Mouse (Mus musculus): Measurements from ENCODE around the gene Adam12. TPM values are rescaled to one million over a fixed set of nuclear protein-coding genes. Genes with fewer than 3 reads are reported as not detected.

Adam12 gene
- polyA plus RNA-seq, 1 experiment from 2014 or later: 2.1 TPM

DNA sequence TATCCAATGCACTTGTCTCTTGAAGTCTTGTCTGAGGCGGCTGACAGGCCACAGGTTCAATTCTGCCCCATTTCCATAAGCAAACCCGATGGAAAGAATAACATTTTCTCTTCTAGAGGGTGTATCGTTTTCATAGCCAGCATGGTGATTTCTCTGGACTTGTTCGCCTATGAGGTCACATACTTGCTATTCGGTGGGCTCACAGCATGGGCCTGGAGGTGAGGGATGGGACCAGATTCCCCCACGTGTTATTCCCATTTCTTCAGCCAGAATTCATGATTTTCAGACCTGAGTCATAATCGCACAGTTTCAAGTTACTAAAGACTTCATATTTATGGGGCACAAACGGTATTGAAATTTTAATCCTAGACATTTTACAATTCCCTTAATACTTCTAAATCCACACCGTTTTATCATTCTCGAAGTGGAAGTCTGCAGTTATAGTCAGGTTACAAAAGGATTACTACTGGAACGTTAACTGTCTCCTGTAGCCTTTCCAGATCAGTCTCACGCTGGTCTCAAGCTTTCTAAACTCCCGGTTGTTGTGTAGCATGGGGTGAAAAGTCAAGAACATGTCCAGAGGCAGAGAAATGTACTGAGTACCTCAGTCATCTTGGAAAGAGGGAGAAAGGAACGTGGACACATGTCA lies 58.4 kb downstream of the Adam12 start:
- WGBS: 82% methylated on average over 14 of the region's 14 CpGs
- no peak overlapping the region for H3K4me3 ChIP-seq (ENCODE audit: low read depth, low read length)
- no peak overlapping the region for H3K4me2 ChIP-seq (ENCODE audit: low read length)
- H3K9me3 ChIP-seq (replicated peaks; ENCODE audit: control insufficient read depth, low read length, poor library complexity, severe bottlenecking): no peaks in the 10 kb centered on the region
- no peak overlapping the region for H3K9ac ChIP-seq (ENCODE audit: low read depth, low read length)
- no peak for ATAC-seq
- H3K36me3 ChIP-seq (ENCODE audit: control insufficient read depth, insufficient read depth, low read length): no peaks in the 10 kb centered on the region
- no peaks in the 10 kb centered on the region for H3K4me1 ChIP-seq (ENCODE audit: control insufficient read depth, insufficient read depth, low read length)
- H3K27me3 ChIP-seq (ENCODE audit: control insufficient read depth, insufficient read depth, low read depth, low read length): no peaks in the 10 kb centered on the region
- H3K27ac ChIP-seq (ENCODE audit: low read length): no peak overlapping the region

DNA sequence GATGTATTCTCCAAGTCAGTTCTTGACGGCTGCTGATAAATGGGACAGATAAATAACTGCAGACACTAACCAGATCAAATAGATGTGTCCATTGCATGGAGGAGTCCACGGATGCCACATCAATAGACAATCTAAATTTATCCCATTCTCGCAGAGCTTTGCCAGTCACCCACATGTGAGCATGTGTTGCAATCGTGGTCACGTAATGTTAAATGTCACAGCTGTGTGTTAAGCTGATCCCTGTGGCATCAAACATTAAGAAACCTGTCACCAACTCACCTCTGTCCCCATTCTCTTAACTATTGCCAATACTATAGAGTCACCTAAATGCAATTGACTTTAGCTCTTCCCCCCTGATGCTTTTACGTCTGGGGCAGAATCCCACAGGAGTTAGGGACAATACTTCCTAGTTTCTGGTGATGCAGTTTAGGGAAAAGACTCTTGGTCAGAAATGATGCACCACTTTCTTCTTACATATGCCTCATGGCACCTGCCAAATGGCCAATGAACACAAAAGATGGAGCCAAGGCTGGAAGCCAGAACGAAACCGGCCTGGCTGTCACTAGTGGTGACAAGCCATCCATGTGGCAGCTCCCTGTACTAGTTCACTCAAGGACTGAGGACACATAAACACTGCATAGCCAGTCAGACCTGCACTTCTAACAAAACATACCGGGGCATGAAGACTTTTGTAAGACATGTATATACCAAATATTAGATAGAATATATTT lies 61.6 kb downstream of the Adam12 start:
- ATAC-seq: no peak
- no peaks in the 10 kb centered on the region for H3K27me3 ChIP-seq (ENCODE audit: control insufficient read depth, insufficient read depth, low read depth, low read length)
- no peaks in the 10 kb centered on the region for H3K4me1 ChIP-seq (ENCODE audit: control insufficient read depth, insufficient read depth, low read length)
- no peaks in the 10 kb centered on the region for H3K36me3 ChIP-seq (ENCODE audit: control insufficient read depth, insufficient read depth, low read length)
- 92% methylated on average over 9 of the region's 9 CpGs for WGBS
- no peak overlapping the region for H3K4me2 ChIP-seq (ENCODE audit: low read length)
- H3K4me3 ChIP-seq (ENCODE audit: low read depth, low read length): no peak overlapping the region
- no peaks in the 10 kb centered on the region for H3K9me3 ChIP-seq (replicated peaks; ENCODE audit: control insufficient read depth, low read length, poor library complexity, severe bottlenecking)
- no peak overlapping the region for H3K9ac ChIP-seq (ENCODE audit: low read depth, low read length)
- no peak overlapping the region for H3K27ac ChIP-seq (ENCODE audit: low read length)

DNA sequence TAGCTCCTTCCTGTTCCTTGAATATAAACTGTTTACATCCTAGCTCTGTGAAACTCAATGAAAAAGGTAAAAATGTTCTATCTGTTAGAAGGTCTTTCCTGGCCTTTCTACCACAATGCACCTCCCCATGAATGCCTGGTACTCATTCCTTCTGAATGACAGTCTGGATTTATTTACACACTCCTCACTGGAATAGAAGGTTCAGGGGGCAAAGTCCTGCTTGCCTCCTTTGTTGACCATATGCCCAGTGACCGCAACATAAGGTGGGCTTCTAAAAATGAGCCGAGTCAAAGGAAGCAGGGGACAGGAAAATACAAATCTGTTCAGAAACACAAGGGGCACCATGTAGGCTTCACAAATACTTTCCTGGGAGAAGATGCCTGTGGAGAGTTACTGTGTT lies 62.2 kb downstream of the Adam12 start:
- H3K36me3 ChIP-seq (ENCODE audit: control insufficient read depth, insufficient read depth, low read length): no peaks in the 10 kb centered on the region
- no peaks in the 10 kb centered on the region for H3K9me3 ChIP-seq (replicated peaks; ENCODE audit: control insufficient read depth, low read length, poor library complexity, severe bottlenecking)
- no peaks in the 10 kb centered on the region for H3K27me3 ChIP-seq (ENCODE audit: control insufficient read depth, insufficient read depth, low read depth, low read length)
- no peak for ATAC-seq
- WGBS: 83% methylated on average over 2 of the region's 2 CpGs
- H3K4me1 ChIP-seq (ENCODE audit: control insufficient read depth, insufficient read depth, low read length): no peaks in the 10 kb centered on the region
- H3K4me3 ChIP-seq (ENCODE audit: low read depth, low read length): no peak overlapping the region
- no peak overlapping the region for H3K27ac ChIP-seq (ENCODE audit: low read length)
- H3K4me2 ChIP-seq (ENCODE audit: low read length): no peak overlapping the region
- no peak overlapping the region for H3K9ac ChIP-seq (ENCODE audit: low read depth, low read length)

DNA sequence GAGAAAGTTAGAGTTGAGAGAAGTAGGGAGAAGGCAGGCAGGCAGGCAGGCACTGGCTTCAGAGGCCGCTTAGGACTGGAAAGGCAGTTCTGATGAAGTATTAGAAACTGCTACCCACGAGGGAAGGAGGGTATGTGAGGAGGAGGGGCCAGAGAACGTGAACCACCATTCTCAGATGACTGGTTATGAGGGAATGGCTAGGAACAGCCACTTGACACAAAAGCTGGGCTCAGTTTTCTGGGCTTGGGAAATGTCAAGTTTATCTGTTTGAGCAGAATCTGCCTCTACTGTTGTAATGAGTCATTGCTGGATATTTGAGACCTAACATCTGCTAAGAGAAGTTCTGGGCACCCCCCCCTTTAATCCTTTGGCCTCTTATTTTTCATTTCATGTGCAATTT lies 64.4 kb downstream of the Adam12 start:
- H3K36me3 ChIP-seq (ENCODE audit: control insufficient read depth, insufficient read depth, low read length): no peaks in the 10 kb centered on the region
- H3K27ac ChIP-seq (ENCODE audit: low read length): no peak overlapping the region
- 62% methylated on average over 3 of the region's 3 CpGs for WGBS
- H3K9me3 ChIP-seq (replicated peaks; ENCODE audit: control insufficient read depth, low read length, poor library complexity, severe bottlenecking): no peaks in the 10 kb centered on the region
- H3K27me3 ChIP-seq (ENCODE audit: control insufficient read depth, insufficient read depth, low read depth, low read length): no peaks in the 10 kb centered on the region
- H3K4me2 ChIP-seq (ENCODE audit: low read length): no peak overlapping the region
- H3K9ac ChIP-seq (ENCODE audit: low read depth, low read length): no peak overlapping the region
- ATAC-seq: no peak
- no peak overlapping the region for H3K4me3 ChIP-seq (ENCODE audit: low read depth, low read length)
- no peaks in the 10 kb centered on the region for H3K4me1 ChIP-seq (ENCODE audit: control insufficient read depth, insufficient read depth, low read length)

DNA sequence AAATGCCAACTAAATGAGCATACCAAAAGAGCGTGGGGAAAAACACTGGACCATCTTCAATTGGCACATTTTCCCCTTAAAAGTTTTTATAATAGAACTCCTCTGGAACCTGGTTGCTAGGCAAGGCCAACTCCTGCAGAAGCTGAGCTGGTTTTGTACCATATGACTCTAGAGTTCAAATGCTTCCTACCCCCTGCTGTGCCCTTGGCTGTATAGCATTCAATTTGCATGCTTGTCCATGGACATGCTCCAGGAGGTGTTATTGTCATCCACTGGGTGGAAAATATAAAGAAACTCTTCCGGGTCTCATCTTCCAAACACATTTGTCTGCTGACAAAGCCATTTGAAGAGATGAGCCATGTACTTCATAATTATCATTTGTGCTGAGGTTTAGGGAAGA lies 68.2 kb downstream of the Adam12 start:
- Histone ChIP-seq H3K4me2 (ENCODE audit: low read length) (no peak overlapping the region), H3K9me3 (replicated peaks; ENCODE audit: control insufficient read depth, low read length, poor library complexity, severe bottlenecking) (no peaks in the 10 kb centered on the region), H3K9ac (ENCODE audit: low read depth, low read length) (no peak overlapping the region), H3K27ac (ENCODE audit: low read length) (no peak overlapping the region), H3K4me1 (ENCODE audit: control insufficient read depth, insufficient read depth, low read length) (no peaks in the 10 kb centered on the region), H3K27me3 (ENCODE audit: control insufficient read depth, insufficient read depth, low read depth, low read length) (no peaks in the 10 kb centered on the region), H3K36me3 (ENCODE audit: control insufficient read depth, insufficient read depth, low read length) (no peaks in the 10 kb centered on the region), H3K4me3 (ENCODE audit: low read depth, low read length) (no peak overlapping the region)
- WGBS: 51% methylated on average over 2 of the region's 2 CpGs
- ATAC-seq: no peak

DNA sequence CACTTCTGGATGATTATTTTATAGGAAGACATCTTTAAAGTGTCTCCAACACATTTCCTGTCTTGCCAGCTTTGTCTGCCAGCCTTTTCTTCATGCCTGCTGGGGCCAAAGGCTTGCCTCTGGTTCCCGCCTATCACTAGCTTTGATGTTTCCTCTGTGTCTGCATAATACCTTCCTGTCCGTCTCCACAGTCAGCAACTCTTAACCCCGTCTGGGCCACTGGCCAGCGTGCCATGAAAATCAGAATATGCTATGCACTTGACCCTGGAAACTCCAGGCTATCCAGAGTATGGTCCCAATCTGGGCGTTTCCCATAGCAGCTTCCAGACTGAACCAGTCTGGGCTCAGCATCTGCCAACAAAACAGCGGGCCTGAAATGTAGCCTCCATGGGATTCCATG lies 69.1 kb downstream of the Adam12 start:
- H3K4me2 ChIP-seq (ENCODE audit: low read length): no peak overlapping the region
- no peaks in the 10 kb centered on the region for H3K36me3 ChIP-seq (ENCODE audit: control insufficient read depth, insufficient read depth, low read length)
- no peak for ATAC-seq
- H3K4me3 ChIP-seq (ENCODE audit: low read depth, low read length): no peak overlapping the region
- 52% methylated on average over 6 of the region's 6 CpGs for WGBS
- no peaks in the 10 kb centered on the region for H3K4me1 ChIP-seq (ENCODE audit: control insufficient read depth, insufficient read depth, low read length)
- no peak overlapping the region for H3K27ac ChIP-seq (ENCODE audit: low read length)
- no peaks in the 10 kb centered on the region for H3K9me3 ChIP-seq (replicated peaks; ENCODE audit: control insufficient read depth, low read length, poor library complexity, severe bottlenecking)
- H3K9ac ChIP-seq (ENCODE audit: low read depth, low read length): no peak overlapping the region
- no peaks in the 10 kb centered on the region for H3K27me3 ChIP-seq (ENCODE audit: control insufficient read depth, insufficient read depth, low read depth, low read length)

DNA sequence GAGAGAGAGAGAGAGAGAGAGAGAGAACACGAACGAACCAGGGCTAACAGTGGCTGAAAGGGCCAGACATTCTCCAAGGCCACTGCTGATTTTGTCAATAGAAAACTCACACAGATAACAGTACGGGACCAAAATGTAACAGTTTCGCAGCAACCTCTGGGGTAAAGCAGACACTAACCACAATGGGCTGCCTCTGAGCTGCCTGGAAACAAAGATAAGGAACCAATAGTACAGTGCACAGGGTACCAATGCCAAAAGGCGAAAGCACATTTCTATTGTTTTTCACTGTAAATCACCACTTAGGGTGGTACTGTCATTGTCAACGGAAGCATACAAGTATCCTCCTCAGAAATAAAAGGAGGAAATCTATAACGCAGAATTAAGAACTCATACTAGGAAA lies 72.3 kb downstream of the Adam12 start:
- no peak overlapping the region for H3K27ac ChIP-seq (ENCODE audit: low read length)
- no peak overlapping the region for H3K4me2 ChIP-seq (ENCODE audit: low read length)
- H3K9me3 ChIP-seq (replicated peaks; ENCODE audit: control insufficient read depth, low read length, poor library complexity, severe bottlenecking): no peaks in the 10 kb centered on the region
- H3K9ac ChIP-seq (ENCODE audit: low read depth, low read length): no peak overlapping the region
- no peak for ATAC-seq
- no peaks in the 10 kb centered on the region for H3K27me3 ChIP-seq (ENCODE audit: control insufficient read depth, insufficient read depth, low read depth, low read length)
- no peak overlapping the region for H3K4me3 ChIP-seq (ENCODE audit: low read depth, low read length)
- WGBS: 86% methylated on average over 7 of the region's 7 CpGs
- no peaks in the 10 kb centered on the region for H3K4me1 ChIP-seq (ENCODE audit: control insufficient read depth, insufficient read depth, low read length)
- H3K36me3 ChIP-seq (ENCODE audit: control insufficient read depth, insufficient read depth, low read length): no peaks in the 10 kb centered on the region

DNA sequence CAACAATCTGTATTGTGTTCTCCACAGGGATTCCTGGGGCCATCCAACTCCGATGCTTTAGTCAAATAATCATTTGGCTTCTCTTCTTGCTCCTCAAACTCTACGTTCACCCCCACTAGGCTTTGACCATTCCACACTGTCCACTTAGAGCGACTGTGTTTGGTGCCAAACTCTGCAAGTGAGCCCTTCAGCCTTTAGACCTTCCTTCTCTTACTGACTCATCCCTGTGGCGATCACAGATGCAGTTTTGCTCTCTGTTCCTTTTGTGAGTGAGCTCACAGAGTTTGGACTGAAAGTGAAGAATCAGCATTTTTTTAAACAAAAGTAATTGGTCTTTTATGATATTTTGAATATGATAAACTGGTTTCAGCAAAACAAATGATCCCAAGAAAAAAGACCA lies 80.6 kb downstream of the Adam12 start:
- Histone ChIP-seq H3K9ac (ENCODE audit: low read depth, low read length) (no peak overlapping the region), H3K4me1 (ENCODE audit: control insufficient read depth, insufficient read depth, low read length) (no peaks in the 10 kb centered on the region), H3K9me3 (replicated peaks; ENCODE audit: control insufficient read depth, low read length, poor library complexity, severe bottlenecking) (no peaks in the 10 kb centered on the region), H3K27me3 (ENCODE audit: control insufficient read depth, insufficient read depth, low read depth, low read length) (no peaks in the 10 kb centered on the region), H3K36me3 (ENCODE audit: control insufficient read depth, insufficient read depth, low read length) (no peaks in the 10 kb centered on the region), H3K27ac (ENCODE audit: low read length) (no peak overlapping the region), H3K4me2 (ENCODE audit: low read length) (no peak overlapping the region), H3K4me3 (ENCODE audit: low read depth, low read length) (no peak overlapping the region)
- 80% methylated on average over 4 of the region's 4 CpGs for WGBS
- ATAC-seq: no peak

DNA sequence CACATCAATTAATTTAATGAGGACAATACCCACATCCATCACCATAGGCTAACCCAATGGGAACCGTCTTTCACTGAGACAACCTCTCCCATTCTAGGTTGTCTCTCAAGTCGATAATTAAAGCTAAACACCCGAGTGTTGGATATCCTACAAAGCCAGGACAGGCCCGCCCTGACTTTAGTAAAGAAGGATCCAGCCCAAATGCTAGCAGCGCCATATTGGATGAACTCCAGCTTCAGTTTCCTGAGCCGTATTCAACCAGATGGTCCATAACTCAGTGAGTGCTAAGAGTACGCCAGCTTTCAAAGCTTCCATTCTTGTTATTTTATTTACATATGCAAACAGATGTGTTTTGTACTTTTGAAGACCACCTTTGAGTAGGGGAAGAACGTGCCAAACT lies 81.6 kb downstream of the Adam12 start:
- H3K27ac ChIP-seq (ENCODE audit: low read length): no peak overlapping the region
- ATAC-seq: no peak
- no peaks in the 10 kb centered on the region for H3K27me3 ChIP-seq (ENCODE audit: control insufficient read depth, insufficient read depth, low read depth, low read length)
- H3K4me1 ChIP-seq (ENCODE audit: control insufficient read depth, insufficient read depth, low read length): no peaks in the 10 kb centered on the region
- no peak overlapping the region for H3K9ac ChIP-seq (ENCODE audit: low read depth, low read length)
- H3K4me3 ChIP-seq (ENCODE audit: low read depth, low read length): no peak overlapping the region
- 87% methylated on average over 8 of the region's 8 CpGs for WGBS
- H3K36me3 ChIP-seq (ENCODE audit: control insufficient read depth, insufficient read depth, low read length): no peaks in the 10 kb centered on the region
- no peaks in the 10 kb centered on the region for H3K9me3 ChIP-seq (replicated peaks; ENCODE audit: control insufficient read depth, low read length, poor library complexity, severe bottlenecking)
- H3K4me2 ChIP-seq (ENCODE audit: low read length): no peak overlapping the region
